Mouse (Mus musculus) Muller cell, postnatal 12 days (primary cell): ENCODE data around the gene Dnase1l3.
A peak's percentile ranks its signal among the peaks of the same experiment; 100 is the strongest.
"Not testable (repeated sequence)": the region's sequence is repeated elsewhere in the genome, so short reads cannot be mapped to it uniquely, and the experiment has no call there.

Source experiments
- DNase-seq: peaks from one replicate; pipeline ENCODE4 v3.0.0-alpha.2; 2015; ENCODE audit errors: inconsistent ontology term

The Dnase1l3 gene

DNA sequence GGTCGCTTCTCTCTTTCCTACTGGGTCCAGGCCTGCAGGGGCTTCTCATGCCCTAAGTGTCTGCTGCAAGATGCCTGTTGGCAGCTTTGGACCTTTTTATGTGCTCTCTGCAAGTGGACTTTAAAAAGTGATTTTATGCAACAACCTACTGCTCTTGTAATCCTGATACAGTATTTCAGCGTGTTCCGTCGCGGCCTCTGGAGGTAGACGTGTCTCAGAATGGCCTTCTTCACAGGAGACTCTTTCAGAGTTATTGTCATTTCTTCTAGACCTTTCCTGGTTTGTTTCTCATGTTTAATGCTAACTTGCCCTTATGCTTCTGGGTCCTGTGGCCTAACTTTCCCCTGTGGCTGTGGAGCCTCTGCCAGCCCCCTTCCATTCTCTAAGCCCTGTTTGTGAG lies 21.4 kb upstream of the Dnase1l3 start:
- DNase-seq: no peak

DNA sequence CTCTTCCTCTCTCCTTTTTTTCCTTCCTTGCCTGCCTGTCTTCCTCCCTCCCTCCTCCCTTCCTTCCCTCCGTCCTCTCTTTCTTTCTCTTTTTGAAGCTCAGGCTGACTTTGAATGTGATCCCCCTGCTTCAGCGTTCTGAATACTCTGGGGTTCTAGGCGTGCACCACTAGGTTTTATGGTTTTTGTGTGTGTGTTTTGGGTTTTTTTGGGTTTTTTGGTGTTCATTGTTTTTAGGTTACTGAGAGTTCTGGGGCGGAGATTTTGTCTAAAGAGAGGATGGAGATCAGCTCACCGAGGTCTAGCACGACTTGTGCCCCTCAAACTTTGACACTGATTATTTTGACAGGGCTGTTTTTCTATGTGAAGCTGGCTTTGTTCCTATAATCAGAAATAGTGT lies 17.6 kb upstream of the Dnase1l3 start:
- no peak for DNase-seq

DNA sequence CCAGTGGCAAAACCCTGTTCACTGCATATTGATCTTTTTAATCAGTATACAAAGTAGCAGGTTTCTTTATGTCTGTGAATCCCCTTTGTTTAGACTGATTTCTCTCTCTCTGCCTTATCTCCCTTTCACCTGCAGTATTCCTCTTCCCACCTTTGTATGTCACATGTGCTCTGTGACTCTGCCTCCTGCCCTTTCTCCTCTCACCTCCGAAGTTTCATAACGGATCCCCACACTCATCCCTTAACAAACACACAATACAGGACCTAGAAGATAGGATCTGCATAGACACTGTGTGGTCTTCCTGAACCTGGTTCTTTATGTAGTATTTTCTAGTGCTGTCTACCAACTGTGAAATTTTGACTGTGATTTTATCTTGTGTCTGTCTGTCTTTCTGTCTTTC lies 16.9 kb upstream of the Dnase1l3 start:
- DNase-seq: no peak

DNA sequence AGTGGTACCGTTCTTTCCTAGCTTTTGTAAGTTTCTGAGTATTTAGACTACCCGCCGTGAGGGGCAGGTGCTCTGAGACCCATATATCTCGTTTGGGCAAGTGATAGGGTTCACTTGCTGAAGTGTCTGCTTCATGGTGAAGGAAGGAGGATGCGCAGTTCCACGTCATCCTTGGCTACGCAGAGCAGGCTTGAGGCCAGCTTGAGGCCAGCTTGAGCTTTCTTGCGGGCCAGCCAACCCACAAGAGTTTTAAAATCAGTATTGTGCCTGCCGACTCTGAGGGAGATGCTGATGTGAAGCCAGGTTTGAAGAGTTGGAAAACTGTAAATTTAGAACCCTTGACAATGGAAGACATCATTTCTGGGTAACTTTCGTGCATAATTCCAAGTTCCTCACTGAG lies 13.6 kb upstream of the Dnase1l3 start:
- no peak for DNase-seq

DNA sequence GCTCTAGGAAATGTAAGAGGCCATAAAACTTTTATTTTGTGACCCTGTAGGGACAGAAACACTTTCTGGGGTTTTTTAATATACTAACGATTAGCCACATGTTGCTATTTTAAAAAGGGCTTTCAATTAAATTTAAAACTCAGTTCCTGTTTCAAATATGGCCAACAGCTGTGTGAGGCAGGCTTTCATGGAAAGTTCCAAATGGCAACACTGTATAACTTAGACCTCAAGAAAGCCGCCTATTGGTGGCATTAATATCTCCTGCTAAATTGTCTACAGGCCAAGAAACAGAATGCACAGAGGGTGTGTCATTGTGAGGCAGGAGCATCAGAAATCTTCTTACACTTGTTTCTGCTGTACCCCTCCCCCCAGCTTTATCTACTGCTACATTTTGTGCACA lies 13.1 kb upstream of the Dnase1l3 start:
- DNase-seq: no peak

DNA sequence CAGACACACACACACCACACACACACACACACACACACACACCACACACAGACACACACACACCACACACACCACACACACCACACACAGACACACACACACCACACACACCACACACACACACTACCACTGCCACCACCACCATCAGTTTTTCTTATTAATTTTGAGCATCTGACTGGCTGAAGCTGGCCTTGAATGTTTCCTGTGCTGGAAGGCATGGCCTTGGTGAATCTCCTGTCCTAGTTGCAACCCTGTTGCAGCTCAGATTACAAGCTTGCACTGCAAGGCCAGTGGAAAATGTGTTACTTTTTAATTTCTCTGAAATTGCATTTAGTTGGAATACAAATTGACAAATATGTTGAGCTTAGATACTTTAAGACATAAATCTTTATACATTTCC lies 12.7 kb upstream of the Dnase1l3 start:
- DNase-seq: no peak

DNA sequence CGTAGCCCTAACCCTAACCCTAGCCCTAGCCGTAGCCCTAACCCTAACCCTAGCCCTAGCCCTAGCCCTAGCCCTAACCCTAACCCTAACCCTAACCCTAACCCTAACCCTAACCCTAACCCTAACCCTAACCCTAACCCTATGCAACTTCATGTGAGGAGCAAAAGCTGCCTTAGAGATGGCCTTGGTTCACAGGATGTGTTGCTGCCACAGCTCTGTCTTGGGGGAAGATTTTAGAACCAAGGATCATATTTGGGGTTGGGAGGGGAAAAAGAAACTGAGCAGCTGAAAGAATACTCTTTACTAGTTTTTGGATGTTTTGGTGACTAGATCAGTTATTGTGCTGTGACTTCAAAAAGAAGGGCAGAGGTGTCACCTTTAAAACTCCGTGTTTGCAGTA lies 11.7 kb upstream of the Dnase1l3 start:
- not testable (repeated sequence) for DNase-seq

DNA sequence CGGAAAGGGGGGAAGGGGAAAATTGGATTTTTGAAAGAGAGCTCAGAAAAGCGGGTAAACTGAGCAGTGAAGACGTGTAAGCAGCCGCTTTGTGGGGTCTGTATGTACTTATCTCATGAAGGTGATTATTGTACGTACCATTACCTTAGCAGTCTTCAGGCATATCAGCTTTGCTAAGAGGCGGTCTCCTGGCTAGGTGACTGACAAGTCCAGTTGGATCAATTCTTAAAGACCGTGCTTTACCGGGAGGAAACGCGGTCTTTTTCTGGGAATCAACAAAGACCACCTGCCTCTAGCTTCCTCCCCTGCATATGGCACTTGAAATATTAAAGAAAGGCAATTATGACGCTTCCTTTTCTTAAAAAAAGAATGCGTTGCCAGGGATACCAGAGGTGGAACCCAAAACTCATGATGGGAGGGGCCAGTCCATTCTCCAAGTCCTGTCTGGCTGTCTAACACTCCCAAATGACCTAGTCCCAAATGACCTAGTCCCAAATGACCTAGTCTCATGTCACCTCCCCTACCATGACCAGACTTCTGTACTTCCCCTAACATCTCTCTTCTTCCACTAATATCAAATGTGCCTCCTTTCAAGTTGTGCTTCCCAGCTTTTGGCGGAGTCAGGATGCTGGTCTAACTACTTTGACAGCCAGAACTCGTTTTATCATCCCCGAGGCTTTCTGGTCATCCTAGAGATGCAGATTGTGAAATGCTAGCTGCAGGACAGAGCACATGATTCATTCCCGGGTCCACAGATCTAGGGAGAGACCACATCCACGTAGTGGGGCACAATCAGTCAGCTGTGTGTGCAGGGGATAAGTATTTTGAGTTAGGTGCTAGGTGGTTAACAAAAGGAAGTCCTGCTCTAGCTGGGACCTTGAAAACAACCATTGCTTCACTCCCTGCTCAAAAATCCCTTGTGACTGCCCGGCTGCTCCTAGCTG lies 9.6 kb upstream of the Dnase1l3 start:
- DNase-seq: no peak

DNA sequence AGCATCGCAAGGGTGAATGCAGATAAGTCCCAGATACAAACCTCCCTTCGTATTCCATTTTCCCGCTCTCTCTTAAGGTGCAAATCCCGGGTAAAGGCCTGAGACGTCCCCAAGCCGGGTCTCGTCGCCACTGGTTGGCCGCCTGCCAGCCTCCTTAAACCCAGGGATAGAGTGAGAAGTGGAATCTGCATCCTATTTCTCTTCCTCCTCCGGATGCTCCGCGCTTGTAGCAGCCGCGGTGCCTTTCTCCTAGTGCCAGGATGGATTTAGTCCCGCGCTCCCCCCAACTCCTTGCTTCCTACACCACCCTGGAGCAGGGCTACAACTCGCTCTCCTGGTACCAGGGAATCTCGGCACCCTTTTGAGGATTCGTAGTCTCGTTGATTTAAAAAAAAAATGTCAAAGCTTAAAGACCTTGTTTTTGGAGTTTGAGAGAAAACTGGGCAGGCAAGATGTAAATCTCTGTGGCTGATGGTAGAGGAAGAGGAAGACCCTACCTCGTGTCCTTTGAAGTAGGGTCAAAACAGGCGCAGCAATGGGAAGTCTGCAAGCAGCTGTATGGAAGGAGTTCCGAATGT lies 8.8 kb upstream of the Dnase1l3 start:
- DNase-seq: no peak

DNA sequence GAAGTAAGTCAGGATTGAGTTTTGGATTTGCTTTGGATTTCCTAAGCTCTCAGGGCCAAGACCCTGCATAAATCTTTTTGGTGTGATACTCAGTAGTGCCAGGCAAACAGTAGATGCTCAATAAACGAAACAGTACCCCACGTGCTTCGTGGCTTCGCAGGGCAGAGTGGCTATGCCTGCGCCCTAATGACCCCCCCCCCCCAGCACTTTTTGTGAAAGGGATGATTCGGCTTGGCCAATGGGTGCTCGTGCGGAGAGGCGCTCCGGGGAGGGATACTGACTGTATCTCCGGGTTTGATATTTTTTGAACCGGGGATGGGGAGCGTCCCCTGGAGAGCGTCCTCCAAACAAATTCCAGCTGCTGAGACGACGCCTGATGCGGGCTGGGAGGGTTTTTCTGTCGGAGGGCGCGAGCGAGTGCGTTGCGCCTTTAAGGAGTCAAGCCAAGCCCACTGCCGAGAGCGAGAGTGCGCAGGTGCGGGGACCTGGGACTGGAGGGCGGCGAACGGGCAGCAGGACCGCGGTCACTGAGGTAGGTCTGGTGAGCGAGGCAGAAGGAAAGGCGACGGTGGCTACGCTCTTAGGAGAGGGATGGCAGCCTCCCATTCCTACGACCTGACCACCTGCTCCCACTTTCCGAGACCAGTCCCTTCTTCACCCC lies 8.2 kb upstream of the Dnase1l3 start, which contains the start of gene Abhd6:
Abhd6 (plus strand) TSS at position 471 of the 661 bp plus-strand sequence.
- DNase-seq: peak; percentile 86

DNA sequence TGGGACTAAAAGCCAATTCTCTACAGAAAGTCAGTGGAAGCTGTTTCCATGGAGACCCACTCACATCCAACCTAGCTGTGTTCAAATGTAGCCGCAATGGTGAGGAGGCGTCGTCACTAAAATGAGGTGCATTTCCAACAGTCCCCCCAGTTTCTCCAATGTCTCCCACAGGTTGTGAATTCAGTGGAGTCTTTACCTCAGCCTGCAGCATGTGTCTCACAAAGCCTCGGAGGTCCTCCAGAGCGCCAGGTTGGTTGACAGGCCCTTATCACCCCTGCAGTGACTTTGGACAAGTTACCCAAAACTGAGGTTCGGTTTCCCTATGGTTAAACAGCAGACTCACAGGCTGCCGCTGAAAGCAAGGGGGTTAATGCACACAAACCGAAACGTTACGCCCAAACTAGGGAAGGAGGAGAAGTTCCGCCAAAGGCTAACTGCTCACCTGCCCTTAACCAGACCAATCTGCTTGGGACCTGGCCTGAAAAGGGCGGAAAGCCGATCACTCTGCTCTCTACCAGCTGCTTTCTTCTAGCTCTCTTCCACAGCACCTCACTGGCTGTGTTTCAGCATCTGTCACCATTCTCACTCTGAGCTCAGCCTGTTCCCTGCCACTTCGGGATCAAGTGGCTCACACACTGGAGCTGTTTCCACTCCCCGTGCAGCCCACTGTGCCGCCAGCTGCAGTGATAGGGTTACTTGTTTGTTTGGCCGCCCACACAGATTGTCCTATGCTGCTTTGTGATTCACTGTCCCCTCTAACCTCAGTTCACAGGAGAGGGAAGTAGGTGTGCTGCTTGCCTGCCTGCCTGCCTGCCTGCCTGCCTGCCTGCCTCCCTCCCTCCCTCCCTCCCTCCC lies 6.7 kb upstream of the Dnase1l3 start:
- DNase-seq: no peak

DNA sequence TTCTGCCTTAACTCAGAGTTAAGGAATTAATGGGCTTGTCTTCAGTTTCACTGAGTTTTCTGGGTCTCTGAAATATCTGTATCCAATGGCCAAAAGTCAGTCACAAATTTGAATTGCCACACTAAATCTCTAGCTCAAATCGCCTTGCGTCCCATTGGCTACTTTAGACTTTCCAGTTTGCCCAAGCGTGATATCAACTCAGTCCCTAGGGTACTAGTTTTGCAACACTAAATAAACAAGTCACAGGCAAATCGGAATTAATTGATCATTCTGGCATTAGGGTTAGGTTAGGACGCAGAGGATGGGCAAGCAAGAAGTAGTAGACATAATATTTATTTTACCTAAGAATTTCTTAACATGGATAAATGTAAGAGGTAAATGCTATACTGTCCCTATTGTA lies 5.9 kb upstream of the Dnase1l3 start:
- no peak for DNase-seq

DNA sequence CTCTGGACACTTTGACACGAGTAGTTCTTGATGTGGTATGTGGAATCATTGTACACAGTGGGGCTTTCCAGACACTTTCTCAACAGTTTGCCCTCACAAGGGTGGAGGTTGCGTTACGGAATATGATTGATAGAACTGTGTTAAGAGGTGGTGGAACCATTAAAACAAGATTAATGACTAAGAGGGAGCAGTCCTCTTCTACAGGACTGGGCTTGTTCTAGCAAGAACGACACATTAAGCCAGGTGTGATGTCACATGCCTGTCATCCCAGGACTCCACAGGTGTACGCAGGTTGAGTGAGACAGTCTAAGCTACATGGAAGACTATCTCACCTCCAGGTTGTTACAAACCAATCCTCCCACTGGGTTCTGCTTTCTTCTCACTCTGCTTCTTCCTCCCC lies 5.1 kb upstream of the Dnase1l3 start:
- no peak for DNase-seq

DNA sequence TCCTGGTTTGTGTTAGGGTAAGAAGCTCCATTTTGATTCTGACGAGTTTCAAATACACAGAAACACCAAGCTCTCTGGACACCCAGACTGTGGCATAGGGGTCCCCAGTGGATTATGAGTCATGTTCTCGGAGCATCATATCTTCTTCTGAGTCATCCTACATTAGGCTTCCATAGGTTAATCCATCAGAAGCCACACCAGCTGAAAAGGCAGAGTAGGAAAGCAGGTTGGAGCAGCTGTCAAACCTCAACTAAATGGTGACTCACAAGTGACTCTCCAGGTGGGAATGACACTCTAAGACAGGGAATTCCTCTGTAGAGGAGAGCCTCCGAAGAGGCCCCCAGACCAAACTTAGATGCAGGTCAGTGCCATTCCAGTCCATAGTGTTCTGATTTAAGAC lies 4.7 kb upstream of the Dnase1l3 start:
- DNase-seq: no peak

DNA sequence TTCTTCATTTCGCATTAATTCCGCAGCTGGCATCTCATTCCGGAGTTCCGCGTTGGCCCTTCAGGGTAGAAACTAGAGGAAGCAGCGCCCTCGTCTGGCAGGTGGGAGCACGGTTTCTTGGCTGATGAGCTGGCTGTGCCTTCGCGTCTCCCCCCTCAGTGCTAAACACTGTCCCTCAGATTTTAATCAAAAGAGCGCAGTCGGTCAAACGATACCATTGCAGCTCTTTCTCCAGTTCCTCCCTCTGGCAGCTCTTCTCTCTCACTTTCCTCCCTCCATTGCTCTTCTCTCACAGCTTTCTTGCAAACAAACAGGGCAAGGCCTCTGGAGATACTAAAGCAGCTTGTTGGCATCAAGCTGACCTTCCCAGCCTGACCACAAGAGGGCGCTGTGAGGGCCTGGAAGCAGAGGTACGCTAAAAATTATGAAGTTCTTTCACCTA lies 2.9 kb upstream of the Dnase1l3 start:
- peak; percentile 83 for DNase-seq

DNA sequence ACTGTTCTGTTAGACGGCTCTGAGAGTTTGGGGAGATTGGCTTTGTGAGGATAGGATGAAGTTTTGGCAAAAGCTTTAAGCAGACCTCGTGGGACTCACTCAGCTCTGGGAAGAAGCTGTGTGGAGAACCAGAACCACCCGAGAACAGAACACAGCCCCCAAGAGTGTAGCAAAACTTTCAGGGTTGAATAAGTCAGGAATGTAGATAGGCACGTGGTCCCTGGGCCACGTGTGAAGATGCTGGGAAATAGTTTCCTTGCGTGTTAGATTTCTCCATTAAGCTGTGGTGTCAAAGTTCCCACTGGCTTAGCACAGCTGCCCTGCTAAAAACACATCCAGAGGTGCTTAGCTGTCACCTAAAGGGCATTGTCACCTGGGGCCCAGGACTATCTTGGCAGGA lies 2.2 kb downstream of the Dnase1l3 start:
- DNase-seq: no peak

DNA sequence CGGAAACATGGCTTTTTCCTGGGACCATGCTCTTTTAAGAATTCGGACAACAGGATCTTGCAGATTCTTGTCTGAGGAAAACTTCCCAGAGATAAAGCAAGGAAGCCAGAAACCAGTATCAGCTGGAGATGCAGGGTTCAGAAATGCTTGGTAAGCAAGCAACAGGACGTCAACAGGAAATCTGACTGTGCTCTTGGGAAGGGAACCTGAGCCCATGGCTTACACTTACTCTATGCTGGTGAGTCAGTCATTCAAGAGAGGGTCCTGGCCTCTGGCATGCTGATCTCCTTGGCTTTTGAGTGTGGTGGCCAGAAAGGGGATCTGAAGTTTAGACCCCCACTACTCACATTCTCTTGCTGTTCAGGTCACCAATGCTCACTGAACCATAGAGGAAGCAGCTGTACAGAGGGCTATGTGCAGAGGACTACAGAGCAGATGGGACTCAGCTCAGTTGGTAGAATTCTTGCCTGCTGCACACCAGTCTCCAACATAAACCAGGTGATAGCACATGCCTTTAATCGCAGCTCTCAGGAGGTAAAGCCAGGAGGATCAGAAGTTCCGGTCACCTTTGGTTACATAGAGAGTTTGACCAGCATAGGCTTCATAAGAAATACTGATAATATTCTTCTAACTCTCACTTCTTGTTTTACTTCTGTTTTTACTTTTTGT lies 3.1 kb downstream of the Dnase1l3 start:
- no peak for DNase-seq

DNA sequence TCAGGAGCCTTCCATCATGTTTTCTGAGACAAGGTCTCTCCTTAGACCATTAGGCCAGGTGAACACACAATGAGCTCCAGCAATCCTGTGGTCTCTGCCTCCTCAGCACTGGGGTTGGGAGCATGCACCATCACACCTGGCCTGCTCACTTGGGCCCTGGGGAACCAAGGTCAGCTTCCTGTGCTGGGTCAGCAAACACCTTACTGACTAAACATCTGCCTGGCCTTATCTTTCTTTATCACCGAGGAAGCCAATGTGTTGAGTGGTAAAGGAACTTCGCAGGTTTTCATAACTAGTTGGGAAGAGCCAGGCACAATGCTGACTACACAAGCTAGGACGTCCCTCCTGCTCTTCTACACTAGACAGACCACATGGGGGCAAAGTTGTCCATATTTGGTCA lies 4.4 kb downstream of the Dnase1l3 start:
- no peak for DNase-seq

DNA sequence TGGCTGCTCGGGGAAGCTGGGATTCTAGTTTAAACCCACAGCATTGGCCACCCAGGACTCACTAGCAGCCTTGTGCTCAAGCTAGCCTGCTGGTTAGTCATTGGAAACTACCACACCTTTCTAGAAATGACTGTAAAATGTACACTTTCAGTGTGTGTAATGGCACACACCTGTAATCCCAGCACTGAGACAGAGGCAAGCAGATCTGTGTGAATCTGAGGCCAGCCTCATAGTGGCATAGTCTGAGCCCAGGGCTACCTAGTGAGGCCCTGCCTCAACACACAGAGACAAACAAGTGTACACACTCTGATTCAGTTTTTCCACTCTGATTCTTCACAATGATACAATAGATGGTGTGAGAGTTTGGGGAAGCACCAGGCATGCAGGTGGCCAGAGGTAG lies 5.0 kb downstream of the Dnase1l3 start:
- no peak for DNase-seq

DNA sequence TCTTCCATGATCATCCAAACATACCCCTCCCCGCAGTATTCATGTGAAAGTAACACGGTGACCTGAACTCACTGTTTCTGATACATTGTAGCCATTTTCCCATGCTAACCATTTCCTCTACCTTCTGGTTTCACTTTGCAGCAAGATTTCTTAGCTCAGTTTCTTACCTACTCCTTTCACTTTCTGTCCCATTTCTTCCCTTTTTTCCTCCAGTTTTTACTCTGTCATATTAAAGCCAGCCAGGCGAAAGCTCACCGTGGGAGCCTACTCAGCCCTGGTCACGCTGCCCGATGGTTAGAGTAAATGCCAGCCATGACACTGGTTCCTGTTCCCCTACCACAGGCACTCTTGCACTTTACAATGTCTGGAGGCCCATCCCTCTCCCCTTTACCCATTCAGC lies 7.5 kb downstream of the Dnase1l3 start:
- no peak for DNase-seq

DNA sequence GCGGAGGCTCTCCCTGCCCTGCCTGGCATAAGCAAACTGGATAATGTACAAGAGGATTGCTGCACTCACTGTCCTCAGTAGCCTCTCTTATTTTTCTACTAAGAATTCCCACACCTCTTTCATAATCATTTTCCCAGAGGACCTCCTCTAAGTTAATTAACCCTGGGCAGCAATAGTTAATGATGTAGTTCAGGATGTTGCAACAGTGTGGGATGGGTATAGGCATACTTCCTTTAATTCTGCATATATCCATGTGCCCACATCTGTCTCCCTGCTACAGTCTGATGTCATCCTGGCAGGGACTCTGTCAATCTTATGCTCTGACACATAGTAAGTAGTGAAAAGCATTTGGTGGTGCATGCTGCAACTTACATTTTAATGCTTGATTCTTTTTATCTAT lies 13.1 kb downstream of the Dnase1l3 start:
- no peak for DNase-seq
